In genomic region chr7:110998887-110999827, GRCm38 (mm10) we compare ENCODE assay signal across 17 mouse cellular contexts. TPM values are rescaled to one million over a fixed set of nuclear protein-coding genes. Genes with fewer than 3 reads are reported as not detected.
DNase-seq lines count a peak whose midpoint lies in the region; ATAC-seq and TF ChIP-seq lines count a peak whose summit lies in the region.
"Had no signal": no experiment of that assay in that cellular context is flagged by ENCODE, and none has a peak within 500 bp of the region (broad histone marks: within the 10 kb centered on the region; RNA-seq: fewer than 3 reads in every experiment).

No protein-coding gene starts in this region.

- H3K9ac ChIP-seq in liver, embryonic 13.5 days: peak overlapping the region; percentile 41
- H3K9ac ChIP-seq: midbrain, embryonic 12.5 days had no signal

- no peaks in the 10 kb centered on the region for H3K27me3 ChIP-seq in thymus, adult 2 months (ENCODE audit: control insufficient read depth, insufficient read depth, low read length)
- H3K27me3 ChIP-seq in liver, embryonic 13.5 days: no peaks in the 10 kb centered on the region
- H3K27me3 ChIP-seq: midbrain, embryonic 12.5 days had no signal

- peak; percentile 62; the same call in 1 of the 2 replicates for ATAC-seq in erythroid progenitor cell, adult 5-6 weeks (replicated peaks; ENCODE audit: low FRiP score, poor library complexity, severe bottlenecking)
- ATAC-seq in liver, embryonic 13.5 days (ENCODE audit: low read depth): peak; percentile 80
- ATAC-seq: hindbrain, postnatal 0 days had no signal

- no peak for DNase-seq in thymus, adult 2 months
- no peak for DNase-seq in thymus, adult 18-20 months
- DNase-seq in liver, embryonic 13.5 days: peak; percentile 41
- DNase-seq in adipocyte (ENCODE audit: low spot score): no peak
- DNase-seq in urinary bladder, adult 18-20 months (ENCODE audit: low spot score in 2 of 2): no peak
- no peak for DNase-seq in frontal cortex, postnatal 10 days (ENCODE audit: low spot score in 2 of 2)
- DNase-seq: cerebellum, adult 11 months; cerebellum, postnatal 25 days; heart, postnatal 4 days; kidney, adult 9 months; retina, postnatal 1 day had no signal

- no peaks in the 10 kb centered on the region for H3K36me3 ChIP-seq in thymus, adult 2 months (ENCODE audit: control insufficient read depth, insufficient read depth, low read length)
- H3K36me3 ChIP-seq in liver, embryonic 13.5 days: no peaks in the 10 kb centered on the region
- H3K36me3 ChIP-seq: embryonic facial prominence, embryonic 10.5 days; midbrain, embryonic 12.5 days had no signal

- peaks cover 9% of the 10 kb centered on the region for H3K4me1 ChIP-seq in thymus, adult 2 months (replicated peaks; ENCODE audit: control insufficient read depth, insufficient read depth, low read length)
- peaks cover 68% of the 10 kb centered on the region for H3K4me1 ChIP-seq in liver, embryonic 13.5 days (replicated peaks)
- H3K4me1 ChIP-seq: embryonic facial prominence, embryonic 10.5 days; midbrain, embryonic 12.5 days had no signal

- no peak overlapping the region for H3K4me3 ChIP-seq in thymus, adult 2 months (ENCODE audit: control insufficient read depth, insufficient read depth, low read length)
- H3K4me3 ChIP-seq in liver, embryonic 13.5 days (replicated peaks): no peak overlapping the region
- H3K4me3 ChIP-seq: embryonic facial prominence, embryonic 10.5 days; erythroblast, embryonic 14.5 days; heart, adult 2 months; midbrain, embryonic 12.5 days had no signal

- H3K27ac ChIP-seq in thymus, adult 2 months (ENCODE audit: control insufficient read depth, insufficient read depth, low read length): peak overlapping the region; percentile 38; the same call in 1 of the 2 replicates
- H3K27ac ChIP-seq in liver, embryonic 13.5 days: peak overlapping the region; percentile 95
- H3K27ac ChIP-seq: embryonic facial prominence, embryonic 10.5 days; heart, adult 2 months; hindbrain, postnatal 0 days; midbrain, embryonic 12.5 days had no signal

- no peaks in the 10 kb centered on the region for H3K9me3 ChIP-seq in liver, embryonic 13.5 days (replicated peaks)
- H3K9me3 ChIP-seq: embryonic facial prominence, embryonic 10.5 days; midbrain, embryonic 12.5 days had no signal

- TF ChIP-seq POLR2A in thymus, adult 2 months (IDR thresholded peaks at IDR 0.05; ENCODE audit: control insufficient read depth, extremely low read depth, insufficient read depth, low read length, poor library complexity): no peak

- H3K4me2 ChIP-seq in liver, embryonic 13.5 days: 0 out of 2 replicates have a peak overlapping the region, but pooled peaks have one; percentile 8
- H3K4me2 ChIP-seq: midbrain, embryonic 12.5 days had no signal

- TF ChIP-seq CTCF in thymus, adult 2 months (IDR thresholded peaks at IDR 0.05; ENCODE audit: borderline replicate concordance, control insufficient read depth, extremely low read depth, insufficient read depth, low read length, poor library complexity): no peak

- 58% methylated on average over 15 of the region's 15 CpGs for WGBS in thymus, adult 2 months
- 35% methylated on average over 15 of the region's 15 CpGs for WGBS in liver, embryonic 13.5 days (ENCODE audit: insufficient replicate concordance)

RNA-seq across cellular contexts. Expression of gene Mrvi1, which starts 16.9 kb away (rescaled TPM):
- polyA plus RNA-seq in thymus, adult 2 months (2012; rRNA removed): 3.2 and 4.2 TPM in 2 replicates
- 1.3 and 1.8 TPM in 2 replicates for total RNA-seq in erythroid progenitor cell, adult 5-6 weeks (2015; ENCODE audit: low replicate concordance)
- under 0.01 and 0.23 TPM in 2 replicates for total RNA-seq in erythroid progenitor cell, adult 5-6 weeks (2017; ENCODE audit: low replicate concordance)
- polyA plus RNA-seq in liver, embryonic 13.5 days (2015; fragmentation: Nextera tagmentation; extraction: Ambion mirVana): 6.2 and 9.4 TPM in 2 replicates

RNA-seq across cellular contexts. Expression of gene Ctr9, which starts 29.6 kb away (rescaled TPM):
- 16.2 and 16.7 TPM in 2 replicates for polyA plus RNA-seq in thymus, adult 2 months (2012; rRNA removed)
- total RNA-seq in erythroid progenitor cell, adult 5-6 weeks (2015; ENCODE audit: low replicate concordance): 9.6 and 13.7 TPM in 2 replicates
- total RNA-seq in erythroid progenitor cell, adult 5-6 weeks (2017; ENCODE audit: low replicate concordance): 21.9 and 28.9 TPM in 2 replicates
- polyA plus RNA-seq in liver, embryonic 13.5 days (2015; fragmentation: Nextera tagmentation; extraction: Ambion mirVana): 29.3 and 35.6 TPM in 2 replicates
